30 mouse cellular contexts compared by ENCODE assay signal in the genomic region with DNA sequence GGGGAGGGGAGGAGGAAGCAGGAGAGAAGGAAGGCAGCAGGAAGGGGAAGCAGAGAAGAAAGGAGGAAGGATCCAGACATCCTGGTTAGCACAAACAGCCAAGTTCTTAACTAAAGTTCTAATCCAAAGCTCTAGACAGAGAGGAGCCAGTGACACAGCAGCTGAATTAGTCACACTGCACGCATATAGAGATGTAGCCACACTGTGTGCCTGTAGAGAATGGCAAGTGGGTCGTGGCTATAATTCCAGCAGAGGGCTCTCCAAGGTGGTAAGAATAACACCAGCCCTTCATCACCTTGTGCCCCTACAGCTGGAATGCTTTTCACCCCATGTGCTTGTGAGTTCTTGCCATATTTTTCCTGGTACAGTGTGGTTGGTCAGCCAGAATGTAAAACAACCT.
"Had no signal": no experiment of that assay in that cellular context is flagged by ENCODE, and none has a peak within 500 bp of the region (broad histone marks: within the 10 kb centered on the region; RNA-seq: fewer than 3 reads in every experiment).

No protein-coding gene starts in this region.

- H3K4me2 ChIP-seq: limb, embryonic 12.5 days; limb, embryonic 13.5 days; limb, embryonic 15.5 days; liver, embryonic 11.5 days; liver, embryonic 12.5 days; liver, embryonic 13.5 days; liver, embryonic 15.5 days; lung, embryonic 14.5 days; lung, embryonic 15.5 days; midbrain, embryonic 11.5 days; midbrain, embryonic 12.5 days; midbrain, embryonic 13.5 days; midbrain, embryonic 15.5 days; neural tube, embryonic 12.5 days had no signal

- H3K9ac ChIP-seq: limb, embryonic 12.5 days; limb, embryonic 13.5 days; limb, embryonic 15.5 days; liver, embryonic 12.5 days; liver, embryonic 13.5 days; liver, embryonic 14.5 days; liver, embryonic 15.5 days; liver, postnatal 0 days; lung, embryonic 14.5 days; lung, embryonic 15.5 days; midbrain, embryonic 12.5 days; midbrain, embryonic 13.5 days; midbrain, embryonic 15.5 days; neural tube, embryonic 12.5 days had no signal

- H3K27me3 ChIP-seq: limb, embryonic 12.5 days; limb, embryonic 13.5 days; limb, embryonic 15.5 days; liver, embryonic 12.5 days; liver, embryonic 13.5 days; liver, embryonic 15.5 days; lung, embryonic 15.5 days; megakaryocyte, embryonic 14.5 days; midbrain, embryonic 12.5 days; midbrain, embryonic 13.5 days; midbrain, embryonic 15.5 days; neural tube, embryonic 12.5 days had no signal

- H3K4me3 ChIP-seq: limb, embryonic 10.5 days; limb, embryonic 12.5 days; limb, embryonic 13.5 days; limb, embryonic 15.5 days; liver, embryonic 12.5 days; liver, embryonic 13.5 days; liver, embryonic 15.5 days; lung, embryonic 15.5 days; megakaryocyte, embryonic 14.5 days; midbrain, embryonic 10.5 days; midbrain, embryonic 12.5 days; midbrain, embryonic 13.5 days; midbrain, embryonic 15.5 days; myocyte; neural tube, embryonic 12.5 days had no signal

- H3K9me3 ChIP-seq: limb, embryonic 10.5 days; limb, embryonic 12.5 days; limb, embryonic 13.5 days; limb, embryonic 15.5 days; liver, embryonic 12.5 days; liver, embryonic 13.5 days; liver, embryonic 15.5 days; lung, embryonic 15.5 days; megakaryocyte, embryonic 14.5 days; midbrain, embryonic 10.5 days; midbrain, embryonic 12.5 days; midbrain, embryonic 13.5 days; midbrain, embryonic 15.5 days; neural tube, embryonic 12.5 days had no signal

- DNase-seq: left cerebral cortex, postnatal 4 days; liver; liver, embryonic 13.5 days; liver, postnatal 0 days; lung, adult 18-20 months; lung, adult 2 months; lung, embryonic 14.5 days; lung, postnatal 10 days; lung, postnatal 14 days; lung, postnatal 36 days; lung, postnatal 4 days; midbrain, embryonic 14.5 days had no signal

- H3K36me3 ChIP-seq: limb, embryonic 10.5 days; limb, embryonic 12.5 days; limb, embryonic 13.5 days; limb, embryonic 15.5 days; liver, embryonic 12.5 days; liver, embryonic 13.5 days; liver, embryonic 15.5 days; lung, embryonic 15.5 days; midbrain, embryonic 10.5 days; midbrain, embryonic 12.5 days; midbrain, embryonic 13.5 days; midbrain, embryonic 15.5 days; neural tube, embryonic 12.5 days had no signal

- H3K4me1 ChIP-seq: limb, embryonic 12.5 days; limb, embryonic 13.5 days; limb, embryonic 15.5 days; liver, embryonic 12.5 days; liver, embryonic 13.5 days; liver, embryonic 15.5 days; midbrain, embryonic 10.5 days; midbrain, embryonic 12.5 days; midbrain, embryonic 13.5 days; midbrain, embryonic 15.5 days; neural tube, embryonic 12.5 days had no signal

- H3K27ac ChIP-seq: limb, embryonic 10.5 days; limb, embryonic 12.5 days; limb, embryonic 13.5 days; limb, embryonic 15.5 days; liver, embryonic 12.5 days; liver, embryonic 13.5 days; liver, embryonic 14.5 days; liver, embryonic 15.5 days; lung, embryonic 15.5 days; macrophage; midbrain, embryonic 10.5 days; midbrain, embryonic 12.5 days; midbrain, embryonic 13.5 days; midbrain, embryonic 15.5 days; neural tube, embryonic 12.5 days had no signal
